Mouse (Mus musculus) ES-CJ7 (cell line): ENCODE results near the gene Nudt17.
A peak's percentile ranks its signal among the peaks of the same experiment; 100 is the strongest.
"Not testable (repeated sequence)": the region's sequence is repeated elsewhere in the genome, so short reads cannot be mapped to it uniquely, and the experiment has no call there.

Experiments
- DNase-seq: peaks from one replicate; pipeline ENCODE4 v3.0.0; 2011; ENCODE audit warnings: low read depth, low spot score

Gene Nudt17

DNA sequence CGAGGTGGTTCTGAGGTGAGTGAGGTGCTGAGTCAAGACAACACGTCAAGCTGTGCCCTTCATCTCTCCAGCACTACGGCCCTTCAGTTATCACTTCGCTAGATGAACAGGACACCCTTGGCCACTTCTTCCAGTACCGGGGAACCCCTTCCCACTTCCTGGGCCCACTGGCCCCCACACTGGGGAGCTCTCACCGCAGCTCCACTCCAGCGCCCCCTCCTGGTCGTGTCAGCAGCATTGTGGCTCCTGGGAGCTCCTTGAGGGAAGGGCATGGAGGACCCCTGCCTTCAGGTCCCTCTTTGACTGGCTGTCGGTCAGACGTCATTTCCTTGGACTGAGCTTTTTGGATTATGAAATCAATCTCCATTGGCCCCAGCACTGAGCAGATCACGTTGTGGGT is 3.6 kb downstream of the Nudt17 start:
- DNase-seq = no peak

DNA sequence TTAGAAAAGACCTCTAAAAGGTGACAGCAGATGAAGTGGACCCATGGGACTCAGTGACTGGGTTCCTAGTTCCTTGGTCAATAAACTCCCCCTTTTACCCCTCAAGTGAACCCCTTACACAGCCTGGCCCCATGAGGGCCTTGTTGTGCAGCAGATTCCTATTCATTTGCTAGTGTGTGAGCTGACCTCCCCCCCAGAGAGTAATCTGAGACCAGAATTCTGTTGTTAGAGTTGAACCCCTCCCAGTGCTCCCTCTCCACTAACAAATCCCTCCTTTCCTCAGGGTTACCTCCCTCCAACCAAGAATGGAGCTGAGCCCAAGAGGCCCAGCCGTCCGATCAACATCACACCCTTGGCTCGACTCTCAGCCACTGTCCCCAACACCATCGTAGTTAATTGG is 7.4 kb downstream of the Nudt17 start:
- DNase-seq = no peak

DNA sequence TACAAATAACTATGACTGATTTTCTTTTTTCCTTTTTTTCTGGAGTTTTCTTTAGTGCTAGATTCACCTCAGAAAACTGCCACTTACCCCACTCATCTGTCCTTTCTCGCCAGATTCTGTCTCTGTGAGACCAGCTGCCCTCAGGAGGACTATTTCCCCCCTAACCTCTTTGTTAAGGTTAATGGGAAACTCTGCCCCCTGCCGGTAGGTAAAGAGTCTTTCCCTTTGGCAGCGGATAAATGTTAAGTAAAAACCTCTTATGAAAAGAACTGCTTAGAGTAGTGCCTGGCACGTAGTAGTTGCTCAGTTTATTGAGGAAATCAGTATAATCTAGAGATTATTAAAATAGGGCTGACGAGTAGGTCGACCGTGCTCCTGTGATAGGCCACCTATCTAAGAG is 8.0 kb downstream of the Nudt17 start:
- DNase-seq = peak; percentile 58

GRCm38 (mm10) chr3:96698993-96699690 is 9.2 kb downstream of the Nudt17 start:
- no peak for DNase-seq

DNA sequence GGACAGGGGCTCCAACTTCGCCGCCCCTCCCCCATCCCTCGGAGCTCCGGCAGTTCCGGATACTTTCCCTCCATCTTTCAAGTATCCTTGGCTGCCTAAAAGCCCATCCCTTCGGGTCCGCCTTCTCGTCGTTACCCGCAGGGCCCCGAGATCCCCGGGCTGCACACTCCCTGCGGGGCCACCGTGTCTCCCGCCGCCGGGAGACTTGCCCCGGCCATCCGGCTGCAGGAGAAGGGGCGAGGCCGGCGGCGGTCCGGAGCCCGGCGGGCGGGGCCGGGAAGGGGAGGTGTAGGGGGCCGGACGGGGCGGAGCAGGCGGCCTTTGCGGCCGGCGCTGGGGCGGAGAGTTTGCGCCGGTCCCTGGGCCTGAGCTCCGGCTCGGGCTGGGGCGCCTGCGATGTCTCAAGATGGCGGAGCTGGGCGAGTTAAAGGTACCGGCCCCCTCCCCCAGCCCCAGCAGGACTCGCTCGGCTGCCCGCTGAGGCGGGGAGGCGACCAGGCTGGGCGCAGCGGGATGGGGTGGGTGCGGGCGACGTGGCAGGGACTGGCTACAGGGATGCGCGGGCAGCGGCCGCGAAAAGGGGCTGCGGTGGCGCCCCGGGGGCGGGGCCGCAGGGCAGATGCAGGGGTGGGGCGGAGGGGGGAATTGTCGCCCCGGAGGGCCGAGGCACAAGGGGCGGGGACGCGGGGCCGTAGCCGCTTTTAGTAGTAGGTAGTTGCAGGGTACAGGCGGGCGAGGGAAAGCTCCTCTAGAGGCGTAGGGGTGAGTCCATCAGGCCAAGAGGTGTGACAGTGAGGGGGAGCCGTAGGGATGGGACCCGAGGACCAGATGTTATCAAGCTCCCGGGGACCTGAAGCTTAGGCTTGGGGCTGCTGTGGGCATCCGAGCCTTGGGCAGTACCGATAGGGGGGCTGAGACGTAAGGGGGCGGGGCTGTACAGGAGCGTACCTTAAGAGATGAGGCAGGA is 11.3 kb downstream of the Nudt17 start:
- DNase-seq = peak; percentile 88

- DNase-seq = peak; percentile 82
Measured at GRCm38 (mm10) chr3:96696198-96696765, 12.1 kb downstream of the Nudt17 start, which contains the start of gene Pias3. Pias3 (plus strand) TSS chr3:96696384.

GRCm38 (mm10) chr3:96693579-96693978 is 14.8 kb downstream of the Nudt17 start:
- DNase-seq = no peak

DNA sequence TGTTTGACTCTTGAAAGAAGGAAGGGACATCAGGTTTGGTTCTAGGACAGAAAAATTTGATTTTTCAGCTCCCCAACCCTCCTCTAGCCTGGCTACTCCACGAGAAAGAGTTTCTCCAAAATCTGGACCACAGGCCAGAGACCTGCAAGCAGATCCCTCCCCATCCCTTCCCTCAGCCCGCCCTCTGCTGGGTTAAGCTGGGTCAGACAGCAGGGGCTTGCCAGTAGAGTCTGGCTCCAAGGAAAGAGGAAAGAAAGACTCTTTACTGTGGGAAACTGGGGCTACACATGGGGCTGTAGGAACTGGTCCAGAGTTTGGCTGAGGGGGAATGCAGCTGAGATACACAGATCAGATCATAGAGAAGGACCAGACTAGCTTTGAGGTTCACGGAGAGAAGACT is 15.9 kb downstream of the Nudt17 start:
- peak; percentile 78 for DNase-seq

DNA sequence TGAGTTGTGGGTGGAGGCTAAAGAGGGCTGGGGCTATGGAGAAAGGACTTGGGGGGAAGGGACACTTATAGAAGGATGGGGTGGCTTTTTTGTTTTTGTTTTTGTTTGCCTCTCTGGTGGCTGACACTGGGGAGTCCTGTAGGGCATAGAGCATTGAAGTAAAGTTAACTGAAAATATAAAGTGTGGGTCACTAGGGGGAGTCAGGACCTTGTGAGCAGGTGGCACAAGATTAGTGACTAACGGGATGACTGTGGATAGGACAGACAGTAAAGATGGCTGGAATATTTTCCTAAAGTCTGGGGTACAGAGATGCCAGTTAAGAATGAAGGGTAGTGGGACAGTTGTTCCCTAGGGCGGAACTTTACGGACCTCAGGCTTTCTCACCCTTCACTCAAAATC is 18.1 kb downstream of the Nudt17 start:
- DNase-seq = peak; percentile 46

DNA sequence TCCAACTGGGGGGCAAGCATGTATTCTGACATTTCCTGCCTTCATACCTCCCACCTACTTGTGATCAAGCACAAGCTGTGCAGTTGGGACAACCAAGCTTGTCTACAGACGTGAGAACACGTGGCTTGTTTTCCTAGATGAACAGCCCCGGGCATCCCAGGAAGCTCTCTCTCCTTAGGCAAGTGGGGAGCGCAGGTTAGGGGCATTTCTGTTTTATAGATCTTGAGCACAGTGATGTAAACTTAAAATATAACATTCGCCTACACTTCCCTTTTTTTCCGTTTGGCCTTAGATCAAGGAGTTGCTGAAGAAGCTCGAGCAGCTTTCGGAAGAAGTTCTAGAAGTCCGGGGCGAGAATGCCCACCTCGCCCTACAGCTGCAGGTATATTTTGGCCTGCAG is 19.5 kb downstream of the Nudt17 start:
- no peak for DNase-seq

DNA sequence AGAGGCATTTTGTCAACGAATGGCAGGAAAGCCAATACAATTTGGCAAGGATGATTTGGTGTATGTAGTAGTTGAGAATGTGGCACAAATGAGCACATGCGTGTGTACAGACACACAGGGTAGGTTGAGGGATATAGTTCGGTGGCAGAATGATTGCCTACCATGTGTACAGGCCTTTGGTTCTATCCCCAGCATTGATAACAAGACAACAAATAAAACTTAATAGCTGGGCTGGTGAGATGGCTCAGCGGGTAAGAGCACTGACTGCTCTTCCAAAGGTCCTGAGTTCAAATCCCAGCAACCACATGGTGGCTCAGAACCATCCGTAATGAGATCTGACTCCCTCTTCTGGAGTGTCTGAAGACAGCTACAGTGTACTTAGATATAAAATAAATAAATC is 22.3 kb downstream of the Nudt17 start:
- DNase-seq = not testable (repeated sequence)

DNA sequence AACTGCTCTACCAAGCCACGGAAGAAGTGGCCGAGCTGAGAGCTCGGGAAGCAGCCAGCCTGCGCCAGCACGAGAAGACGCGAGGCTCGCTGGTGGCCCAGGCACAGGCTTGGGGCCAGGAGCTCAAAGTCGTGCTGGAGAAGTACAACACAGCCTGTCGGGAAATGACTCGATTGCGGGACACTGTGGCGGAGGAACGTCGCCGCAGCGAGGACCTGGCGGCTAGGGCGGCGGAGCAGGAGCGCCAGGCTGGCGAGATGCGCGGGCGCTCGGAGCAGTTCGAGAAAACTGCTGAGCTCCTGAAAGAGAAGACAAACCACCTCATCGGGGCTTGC is 23.6 kb downstream of the Nudt17 start:
- DNase-seq = no peak

DNA sequence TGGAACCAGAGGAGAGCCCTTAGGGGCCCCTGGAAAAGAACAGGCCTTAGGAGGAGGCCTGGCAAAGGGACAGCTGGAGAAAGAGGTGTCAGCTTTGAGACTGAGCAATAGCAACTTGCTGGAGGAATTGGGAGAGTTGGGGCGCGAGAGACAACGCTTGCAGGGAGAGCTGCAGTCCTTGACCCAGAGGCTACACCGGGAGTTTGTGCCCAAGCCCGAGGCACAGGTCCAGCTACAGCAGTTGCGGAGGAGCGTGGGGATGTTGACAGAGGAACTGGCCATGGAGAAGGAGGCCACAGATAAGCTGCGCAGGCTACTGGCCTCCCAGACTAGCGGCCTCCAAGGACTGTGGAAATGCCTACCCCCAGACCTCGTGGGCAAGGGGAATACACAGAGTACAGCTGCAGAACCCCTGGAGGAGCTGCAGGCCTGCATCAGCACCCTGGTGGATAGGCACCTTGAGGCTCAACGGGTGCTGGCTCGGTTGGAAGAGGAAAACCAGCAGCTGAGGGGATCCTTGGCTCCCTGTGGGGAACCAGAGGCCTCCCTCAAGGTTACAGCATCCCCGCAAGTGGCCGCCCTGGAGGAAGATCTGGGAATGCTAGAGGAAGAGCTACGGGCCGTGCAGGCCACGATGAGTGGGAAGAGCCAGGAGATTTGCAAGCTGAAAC is 24.1 kb downstream of the Nudt17 start:
- DNase-seq = no peak

- no peak for DNase-seq
Measured at GRCm38 (mm10) chr3:96683496-96683895, 24.9 kb downstream of the Nudt17 start.

- no peak for DNase-seq
Measured at GRCm38 (mm10) chr3:96680269-96680956, 27.9 kb downstream of the Nudt17 start.

- peak; percentile 69 for DNase-seq
Measured at GRCm38 (mm10) chr3:96679159-96679674, 29.1 kb downstream of the Nudt17 start.

DNA sequence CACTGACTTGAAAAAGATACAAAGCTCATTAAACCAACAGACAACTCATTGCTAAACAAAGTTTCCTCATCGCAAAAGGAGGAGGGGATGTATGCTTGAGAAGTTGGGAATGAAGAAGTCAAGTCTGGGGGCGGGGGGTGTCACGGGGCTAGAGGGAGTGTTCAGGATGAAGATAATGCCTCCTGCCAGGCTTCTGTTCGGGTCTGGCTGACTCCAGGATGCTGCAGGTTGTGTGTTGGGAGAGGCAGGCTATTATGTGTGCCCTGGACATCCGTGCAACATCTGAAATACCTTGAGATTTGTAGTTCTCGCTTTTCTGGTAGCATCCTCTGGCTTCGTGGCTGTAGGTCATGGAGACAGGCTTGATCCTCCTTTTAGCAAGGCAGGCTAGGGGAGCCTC is 29.9 kb downstream of the Nudt17 start:
- no peak for DNase-seq

- DNase-seq = peak; percentile 99
Measured at GRCm38 (mm10) chr3:96675690-96676089, 32.7 kb downstream of the Nudt17 start.

- DNase-seq = no peak
Measured at GRCm38 (mm10) chr3:96675171-96675570, 33.2 kb downstream of the Nudt17 start.

DNA sequence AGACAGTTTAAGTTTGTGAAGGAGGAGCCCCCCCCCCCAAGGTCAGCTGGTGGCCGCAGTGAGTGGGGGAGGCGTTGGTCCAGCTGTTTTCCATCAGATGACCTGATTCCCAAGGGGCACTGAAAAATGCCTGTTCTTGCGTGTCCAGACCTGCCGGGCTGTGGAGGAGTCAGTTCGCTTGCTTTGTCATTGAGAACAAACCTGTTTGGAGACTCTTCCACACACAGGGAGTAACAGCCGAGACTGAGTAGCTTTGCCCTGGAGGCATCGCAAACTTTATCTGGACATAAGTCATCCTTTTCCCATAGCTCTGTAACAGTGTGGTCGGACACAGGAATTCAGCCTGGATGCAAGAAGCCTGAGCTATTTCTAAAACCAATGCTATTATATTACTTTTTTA is 33.9 kb downstream of the Nudt17 start:
- DNase-seq = peak; percentile 59

- DNase-seq = no peak
Measured at GRCm38 (mm10) chr3:96673514-96673913, 34.8 kb downstream of the Nudt17 start.
